Mouse (Mus musculus): ENCODE data around the gene Plekhh3. TPM values are rescaled to one million over a fixed set of nuclear protein-coding genes. Genes with fewer than 3 reads are reported as not detected.
A peak's percentile ranks its signal among the peaks of the same experiment; 100 is the strongest.
"Not testable (repeated sequence)": the region's sequence is repeated elsewhere in the genome, so short reads cannot be mapped to it uniquely, and the experiment has no call there.

Gene Plekhh3
- total RNA-seq, 2 experiments from 2014 or later: 22.4 to 27.6 TPM

DNA sequence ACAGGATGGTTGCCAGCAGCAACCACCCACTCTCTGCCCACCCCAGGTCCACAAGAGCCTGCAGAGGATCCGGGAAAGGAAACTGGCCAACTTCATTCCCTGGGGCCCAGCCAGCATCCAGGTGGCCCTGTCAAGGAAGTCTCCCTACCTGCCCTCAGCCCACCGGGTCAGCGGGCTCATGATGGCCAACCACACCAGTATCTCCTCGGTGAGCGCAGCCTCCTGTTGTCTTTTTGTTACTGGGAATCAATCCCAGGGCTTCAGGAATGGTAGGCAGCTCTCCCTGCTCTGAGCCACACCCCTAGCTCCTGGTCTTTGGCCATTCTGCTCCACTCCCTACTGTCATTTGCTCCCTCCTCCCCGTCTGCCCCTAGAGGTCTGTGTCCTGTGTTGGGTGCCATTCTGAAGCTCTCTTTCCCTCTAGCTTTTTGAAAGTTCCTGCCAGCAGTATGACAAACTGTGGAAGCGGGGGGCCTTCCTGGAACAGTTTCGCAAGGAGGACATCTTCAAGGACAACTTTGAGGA, 10.1 kb downstream of the Plekhh3 start:
- intact Hi-C loops (cut with DNase I); DNase-seq: not testable (repeated sequence)

GRCm38 (mm10) chr11:101160151-101160550, 11.0 kb downstream of the Plekhh3 start:
- DNase-seq; intact Hi-C loops (cut with DNase I): not testable (repeated sequence)

DNA sequence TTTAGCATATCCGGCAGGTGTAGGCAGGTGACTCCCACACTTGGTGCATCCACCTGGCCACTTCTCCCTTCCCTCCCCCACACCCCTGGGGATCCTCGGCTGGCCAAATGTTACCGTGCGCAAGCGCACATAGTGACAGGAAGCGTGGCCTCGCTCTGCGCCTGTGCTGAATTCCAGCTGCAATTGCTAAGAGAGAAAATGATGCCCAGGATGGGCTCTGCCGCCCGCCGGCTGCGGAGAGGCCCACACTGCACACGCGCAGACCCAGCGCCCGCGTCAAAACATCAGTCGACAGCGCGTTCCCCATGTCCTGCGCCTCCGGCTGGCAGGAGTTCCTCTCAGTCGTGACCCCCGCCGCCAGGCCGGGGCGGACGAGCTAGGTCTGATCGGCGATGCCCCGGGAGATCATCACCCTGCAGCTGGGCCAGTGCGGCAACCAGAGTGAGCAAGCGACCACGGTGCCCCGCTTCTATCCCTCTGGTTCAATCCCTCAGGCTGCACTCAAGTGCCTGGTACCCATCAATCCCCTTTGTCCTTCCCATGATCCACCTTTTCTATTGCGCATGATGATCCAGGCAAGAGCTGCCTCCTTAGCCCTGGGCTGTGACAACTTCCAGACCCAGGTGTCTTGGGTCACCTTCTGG, 15.3 kb downstream of the Plekhh3 start, which contains the start of gene Tubg2:
Gene Tubg2 (plus strand): TSS at position 180 of the 644 bp plus-strand sequence.
- intact Hi-C loops (cut with DNase I): no loop called here
- no peak for DNase-seq

DNA sequence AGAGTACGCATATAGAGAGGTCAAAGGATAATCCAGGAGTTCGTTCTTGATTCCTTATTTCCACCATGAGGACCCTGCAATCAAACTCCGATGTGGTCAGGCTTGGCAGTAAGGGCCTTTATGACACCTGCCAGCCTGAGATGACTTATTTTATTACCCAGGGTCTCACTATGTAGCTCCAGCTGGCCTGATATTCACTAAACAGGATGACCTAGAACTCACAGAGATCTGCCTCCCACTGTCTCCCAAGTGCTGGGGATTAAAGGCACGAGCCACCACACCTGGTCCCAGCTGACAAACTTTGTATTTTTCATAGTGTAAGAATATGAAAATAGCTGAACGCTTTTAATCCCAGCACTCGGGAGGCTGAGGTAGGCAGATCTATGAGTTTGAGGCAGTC, 16.0 kb downstream of the Plekhh3 start:
- DNase-seq: no peak
- intact Hi-C loops (cut with DNase I): no loop called here

GRCm38 (mm10) chr11:101154648-101155047, 16.5 kb downstream of the Plekhh3 start:
- no peak for DNase-seq
- intact Hi-C loops (cut with DNase I): no loop called here

DNA sequence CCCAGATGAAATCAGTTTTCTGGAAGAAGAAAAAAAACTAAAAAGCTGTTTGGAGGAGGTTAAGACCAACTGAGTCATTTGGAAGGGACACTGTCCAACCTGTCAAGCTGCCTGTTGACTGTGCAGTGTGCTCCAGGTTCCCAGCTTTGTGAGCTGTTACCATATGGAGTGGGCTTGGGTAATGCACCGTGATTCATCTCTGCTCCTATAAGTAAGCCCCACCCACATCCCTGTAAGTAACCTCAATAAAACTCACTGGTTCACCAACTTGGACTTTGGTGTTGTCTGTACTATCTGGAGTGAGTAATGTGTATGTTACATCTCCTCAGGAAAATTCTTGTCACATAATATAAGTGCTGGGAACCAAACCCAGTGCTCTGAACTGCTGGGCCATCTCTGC, 18.3 kb downstream of the Plekhh3 start:
- no peak for DNase-seq
- intact Hi-C loops (cut with DNase I): no loop called here

GRCm38 (mm10) chr11:101151063-101151462, 20.1 kb downstream of the Plekhh3 start:
- intact Hi-C loops (cut with DNase I): no loop called here
- no peak for DNase-seq

DNA sequence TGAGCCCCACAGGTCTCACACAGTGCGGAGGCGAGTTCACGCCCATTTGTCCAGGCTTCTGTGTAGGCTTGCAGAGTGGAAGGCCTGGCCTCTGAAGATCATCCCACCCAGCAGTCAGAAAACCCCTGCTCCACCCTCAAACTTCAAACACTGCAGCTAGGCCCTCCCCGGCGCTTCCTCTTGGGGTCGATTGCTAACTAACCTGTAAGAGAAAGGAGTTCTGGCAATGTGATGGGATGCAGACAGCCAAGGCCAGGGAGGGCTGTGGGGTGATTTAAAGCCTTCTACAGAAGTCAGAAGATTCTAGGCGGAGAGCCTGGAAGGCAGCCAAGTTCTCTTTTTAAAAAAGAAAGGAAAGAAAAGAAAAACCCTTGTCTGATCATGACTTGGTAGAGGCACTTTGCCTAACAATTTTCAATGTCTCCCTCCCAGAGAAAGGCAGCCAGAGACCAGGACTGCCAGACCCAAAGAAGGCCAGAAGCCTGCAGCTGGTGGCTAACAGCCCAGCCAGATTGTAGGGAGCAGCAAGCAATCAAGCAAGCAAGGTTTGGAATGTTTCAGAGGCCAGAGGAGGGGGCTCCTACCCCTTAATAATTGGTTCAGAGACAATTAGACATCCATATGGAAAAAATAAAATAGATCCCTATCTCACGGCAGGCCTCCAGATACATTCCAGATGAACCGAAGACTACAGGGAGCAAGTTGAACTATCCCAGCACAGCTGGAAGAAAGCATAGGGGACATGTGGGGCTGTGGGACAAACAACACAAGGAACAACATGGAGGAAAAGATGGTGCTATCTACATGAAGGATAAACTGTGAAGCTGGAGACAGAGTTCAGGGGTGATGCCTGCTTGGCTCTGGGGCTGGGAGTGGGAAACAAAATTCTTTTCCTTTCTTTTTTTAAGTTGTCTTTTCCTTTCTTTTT, 21.7 kb downstream of the Plekhh3 start:
- peak in 1 of 2 experiments; percentile 52 for DNase-seq

DNA sequence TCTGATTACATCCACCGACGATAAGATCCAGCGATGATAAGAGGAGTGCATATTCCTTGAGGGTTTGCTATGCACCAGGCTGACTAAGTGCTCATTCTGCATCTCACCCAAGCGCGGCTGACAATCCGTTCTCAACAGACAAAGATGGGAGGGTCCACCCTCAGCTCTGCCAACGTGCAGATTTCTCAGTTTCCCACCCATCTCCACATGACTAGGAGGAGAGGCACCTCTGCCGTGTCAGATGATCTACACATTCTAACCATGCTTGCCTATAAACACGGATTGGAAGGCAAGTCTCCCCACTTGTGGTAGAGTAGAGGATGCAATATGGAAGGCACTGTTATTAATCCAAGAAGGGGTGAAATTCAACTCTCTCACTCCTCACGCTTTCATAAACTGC, 22.4 kb downstream of the Plekhh3 start:
- intact Hi-C loops (cut with DNase I): no loop called here
- DNase-seq: no peak

More for the DNA sequence above, 21.7 kb downstream of the Plekhh3 start:
- intact Hi-C loops (cut with DNase I): no loop called here

GRCm38 (mm10) chr11:101146377-101146776, 24.8 kb downstream of the Plekhh3 start:
- no peak for DNase-seq
- intact Hi-C loops (cut with DNase I): no loop called here

DNA sequence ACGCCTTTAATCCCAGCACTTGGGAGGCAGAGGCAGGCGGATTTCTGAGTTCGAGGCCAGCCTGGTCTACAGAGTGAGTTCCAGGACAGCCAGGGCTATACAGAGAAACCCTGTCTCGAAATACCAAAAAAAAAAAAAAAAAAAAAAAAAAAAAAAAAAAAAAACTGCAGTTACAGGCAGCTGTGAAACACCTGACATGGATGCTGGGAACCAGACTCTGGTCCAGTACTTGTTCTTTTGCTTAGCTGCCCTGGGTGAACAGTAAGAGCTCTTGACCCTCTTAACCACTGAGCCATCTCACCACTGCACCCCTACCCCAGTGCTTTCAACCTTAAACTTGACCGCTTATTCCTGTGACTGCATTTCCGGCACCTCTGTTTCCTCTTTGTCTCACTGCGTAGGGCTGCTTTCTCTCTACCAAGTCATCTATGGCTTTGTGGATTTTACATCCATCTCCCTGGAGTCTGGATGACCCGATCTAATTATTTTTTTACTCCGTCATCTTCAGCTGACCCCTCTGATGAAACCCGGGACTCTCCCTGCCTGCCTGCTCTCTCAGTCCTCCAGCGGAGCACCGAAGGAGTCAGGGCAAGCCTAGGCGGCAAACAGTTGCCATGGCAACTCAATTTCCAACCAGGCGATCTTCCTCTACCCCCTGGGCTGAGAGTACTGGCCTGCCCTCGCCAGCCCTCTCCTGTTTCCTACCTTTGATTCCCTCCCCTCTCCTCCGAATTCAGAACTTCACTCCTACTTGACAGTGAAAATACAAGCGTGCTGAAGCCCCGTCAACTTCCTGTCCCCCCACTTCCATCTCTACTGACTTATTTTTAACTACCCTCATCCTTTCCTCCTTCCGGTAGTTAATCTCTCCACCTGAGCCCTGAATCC, 27.6 kb downstream of the Plekhh3 start:
- intact Hi-C loops (cut with DNase I): no loop called here
- DNase-seq: no peak

DNA sequence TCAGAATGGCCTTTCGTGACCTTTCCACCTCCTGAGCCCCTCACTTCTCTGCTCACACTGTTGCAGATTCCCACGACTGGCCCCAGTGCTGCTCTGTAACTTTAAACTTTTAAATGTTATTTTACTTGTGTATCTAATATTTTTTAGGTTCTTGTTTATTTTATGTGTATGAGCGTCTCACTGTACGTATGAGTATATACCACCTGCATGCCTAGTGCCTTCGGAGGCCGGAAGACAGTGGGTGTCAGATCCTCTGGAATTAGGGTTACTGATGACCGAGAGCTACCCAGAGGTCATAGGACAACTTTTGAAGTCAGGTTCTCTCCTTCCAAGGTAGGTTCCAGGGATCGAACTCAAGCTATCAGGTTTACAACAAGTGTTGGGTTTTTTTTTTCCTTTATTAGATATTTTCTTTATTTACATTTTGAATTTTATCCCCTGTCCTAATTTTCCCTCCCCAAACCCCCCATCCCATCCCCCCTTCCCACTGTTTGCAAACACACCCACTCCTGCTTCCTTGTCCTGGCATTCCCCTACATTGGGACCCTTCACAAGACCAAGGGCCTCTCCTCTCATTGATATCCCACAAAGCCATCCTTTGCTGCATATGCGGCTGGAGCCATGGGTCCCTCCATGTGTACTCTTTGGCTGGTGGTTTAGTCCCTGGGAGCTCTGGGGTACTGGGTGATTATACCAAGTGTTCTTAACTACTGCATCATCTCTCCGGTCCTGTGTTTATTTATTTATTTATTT, 28.8 kb downstream of the Plekhh3 start:
- intact Hi-C loops (cut with DNase I): no loop called here
- no peak for DNase-seq

DNA sequence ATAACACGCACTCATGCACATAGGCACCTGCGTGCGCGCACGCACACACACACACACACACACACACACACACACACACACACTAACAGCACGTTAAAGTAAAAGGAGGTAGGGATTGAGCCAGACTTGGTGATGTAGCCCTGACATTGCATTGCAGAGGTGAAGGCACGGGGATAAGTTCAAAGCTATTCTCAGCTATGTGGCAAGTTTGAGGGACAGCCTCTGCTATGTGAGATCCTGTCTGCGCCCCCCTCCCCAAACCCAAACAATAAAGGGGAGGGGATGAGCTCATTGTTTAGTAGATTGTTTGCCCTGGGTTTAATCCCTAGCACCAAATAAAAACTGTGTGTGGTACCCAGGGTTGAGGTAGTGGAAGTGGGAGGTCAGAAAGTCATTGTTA, 30.1 kb downstream of the Plekhh3 start:
- no peak for DNase-seq
- intact Hi-C loops (cut with DNase I): no loop called here

- no peak for DNase-seq
- intact Hi-C loops (cut with DNase I): no loop called here
Observed at GRCm38 (mm10) chr11:101140164-101140819, 30.9 kb downstream of the Plekhh3 start.

DNA sequence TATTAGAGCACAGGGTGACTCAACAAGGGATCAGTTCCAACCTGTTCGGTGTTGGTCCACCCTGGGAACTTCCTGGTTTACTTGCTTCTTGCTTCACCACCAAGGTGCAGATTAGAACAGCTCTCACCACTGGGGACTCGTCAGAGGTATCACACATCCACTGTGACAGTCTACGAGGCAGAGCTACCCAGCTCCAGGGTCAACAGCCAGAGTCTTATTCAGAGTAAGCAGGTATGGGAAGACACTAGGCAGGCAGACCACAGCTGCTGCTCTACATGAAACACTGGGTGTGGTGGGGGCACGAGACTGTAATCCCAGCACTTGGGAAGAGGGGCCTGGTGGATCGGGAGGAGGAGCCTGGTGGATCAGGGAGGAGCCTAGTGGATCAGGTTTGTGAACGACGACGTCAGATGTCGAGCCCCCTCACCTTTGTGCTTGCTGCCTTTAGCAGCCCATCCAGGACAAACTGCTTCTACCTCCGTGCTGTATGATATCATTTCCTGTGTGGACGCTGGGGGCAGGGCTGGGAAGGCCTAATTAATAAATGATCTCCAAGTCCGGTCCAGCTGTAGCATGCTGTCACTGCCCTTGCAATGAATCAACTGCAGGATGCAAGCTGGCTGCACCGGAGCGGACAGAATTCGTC, 32.5 kb downstream of the Plekhh3 start:
- intact Hi-C loops (cut with DNase I): no loop called here
- no peak for DNase-seq

- intact Hi-C loops (cut with DNase I): no loop called here
- no peak for DNase-seq
Observed at GRCm38 (mm10) chr11:101137000-101137399, 34.2 kb downstream of the Plekhh3 start.

GRCm38 (mm10) chr11:101134217-101134865, 36.8 kb downstream of the Plekhh3 start:
- intact Hi-C loops (cut with DNase I): loop anchor here (5.0 kb wide), 1 partner anchor 33 kb away; no protein-coding TSS in a partner anchor
- DNase-seq: no peak

GRCm38 (mm10) chr11:101133037-101133436, 38.1 kb downstream of the Plekhh3 start:
- intact Hi-C loops (cut with DNase I): loop anchor here (5.0 kb wide), 1 partner anchor 34 kb away; no protein-coding TSS in a partner anchor
- DNase-seq: no peak

Data from gastrocnemius, postnatal 36 days (tissue).